Mouse (Mus musculus) midbrain, embryonic 12.5 days (tissue): ENCODE data around the gene Izumo1. TPM values are rescaled to one million over a fixed set of nuclear protein-coding genes. Genes with fewer than 3 reads are reported as not detected.
"Not testable (repeated sequence)": the region's sequence is repeated elsewhere in the genome, so short reads cannot be mapped to it uniquely, and the experiment has no call there.

Experiments
- ATAC-seq: fragments of 200-750 bp; cut with Nextera tagmentation; 2 replicates; pipeline ENCODE4 v1.8.0; 2017; ENCODE audit warnings: low read depth, moderate TSS enrichment, moderate library complexity; ENCODE audit not compliant: low FRiP score
- H3K27ac ChIP-seq: fragments of 300-500 bp; sonication (generic); replicated peaks from 2 replicates; pipeline ENCODE4 v1.5.1; 2016; ENCODE audit warnings: mild to moderate bottlenecking
- H3K27me3 ChIP-seq: fragments of 300-500 bp; sonication (generic); 2 replicates; pipeline ENCODE4 v1.6.1; 2016; ENCODE audit warnings: mild to moderate bottlenecking
- H3K36me3 ChIP-seq: fragments of 300-500 bp; sonication (generic); 2 replicates; pipeline ENCODE4 v1.6.1; 2016
- H3K4me1 ChIP-seq: fragments of 300-500 bp; sonication (generic); 2 replicates; pipeline ENCODE4 v1.6.1; 2016
- H3K4me2 ChIP-seq: fragments of 300-500 bp; sonication (generic); replicated peaks from 2 replicates; pipeline ENCODE4 v1.6.1; 2016; ENCODE audit warnings: mild to moderate bottlenecking, moderate library complexity
- H3K4me3 ChIP-seq: fragments of 300-500 bp; sonication (generic); 2 replicates; pipeline ENCODE4 v1.5.1; 2016; ENCODE audit warnings: mild to moderate bottlenecking
- H3K9ac ChIP-seq: fragments of 300-500 bp; sonication (generic); replicated peaks from 2 replicates; pipeline ENCODE4 v1.6.1; 2016; ENCODE audit warnings: mild to moderate bottlenecking, moderate library complexity
- H3K9me3 ChIP-seq: fragments of 300-500 bp; sonication (generic); 2 replicates; pipeline ENCODE4 v1.6.1; 2016; ENCODE audit warnings: mild to moderate bottlenecking
- WGBS: fragments of 180-500 bp; shearing (Covaris S2); methylation state at CpG from one replicate; pipeline ENCODE4 v1.1.7; 2016; 5-methylcytosine and 5-hydroxymethylcytosine counted together
- polyA plus RNA-seq: library from polyadenylated mRNA; unstranded; fragments of >200 nt; fragmentation: Nextera tagmentation; extraction: Ambion mirVana; gene quantifications from 2 replicates; pipeline ENCODE4 v1.2.1, GENCODE M21; 2016

Izumo1 gene
- polyA plus RNA-seq, 1 experiment from 2014 or later, result 0.18 TPM

GRCm38 (mm10) chr7:45646671-45647070 is 25.1 kb downstream of the Izumo1 start:
- H3K9ac ChIP-seq, result no peak overlapping the region
- H3K4me2 ChIP-seq, result no peak overlapping the region
- H3K36me3 ChIP-seq, result no peaks in the 10 kb centered on the region
- H3K4me1 ChIP-seq, result peaks cover 22% of the 10 kb centered on the region
- no peaks in the 10 kb centered on the region for H3K9me3 ChIP-seq
- WGBS, result 78% methylated on average over 4 of the region's 4 CpGs
- peaks cover 15% of the 10 kb centered on the region; the same call in 1 of the 2 replicates for H3K27me3 ChIP-seq
- no peak for ATAC-seq
- H3K4me3 ChIP-seq, result no peak overlapping the region
- H3K27ac ChIP-seq, result no peak overlapping the region

DNA sequence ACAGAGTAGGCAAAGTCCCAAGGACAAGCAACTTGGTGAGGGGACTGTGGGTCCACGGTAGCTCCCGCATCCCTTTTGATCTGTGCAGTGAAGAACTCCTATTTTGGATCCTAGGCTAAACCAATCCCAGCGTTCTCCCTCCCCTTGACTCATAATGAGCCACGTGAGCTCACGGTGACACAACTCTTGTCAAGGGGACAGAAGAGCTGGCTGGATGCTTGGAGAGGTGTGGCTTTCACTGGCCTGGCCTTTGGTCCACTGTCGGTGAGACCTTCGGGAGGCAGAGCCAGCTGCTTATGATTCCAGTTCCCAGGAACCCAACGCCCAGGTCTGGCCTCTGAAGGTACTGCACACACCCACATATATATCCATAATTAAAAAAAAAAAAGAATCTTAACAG is 27.7 kb downstream of the Izumo1 start:
- Histone ChIP-seq H3K4me2 (no peak overlapping the region), H3K36me3 (no peaks in the 10 kb centered on the region), H3K9ac (no peak overlapping the region), H3K4me3 (no peak overlapping the region), H3K4me1 (peaks cover 7% of the 10 kb centered on the region), H3K27ac (no peak overlapping the region), H3K9me3 (no peaks in the 10 kb centered on the region), H3K27me3 (peaks cover 15% of the 10 kb centered on the region; the same call in 1 of the 2 replicates)
- 85% methylated on average over 8 of the region's 8 CpGs for WGBS
- ATAC-seq, result no peak

- not testable (repeated sequence) for H3K4me2 ChIP-seq, H3K27ac ChIP-seq, ATAC-seq, H3K4me3 ChIP-seq, H3K4me1 ChIP-seq, H3K9ac ChIP-seq, H3K36me3 ChIP-seq, H3K9me3 ChIP-seq
- H3K27me3 ChIP-seq, result peaks cover 12% of the 10 kb centered on the region; the same call in 1 of the 2 replicates
- WGBS, result 96% methylated on average over 20 of the region's 20 CpGs
Measured at GRCm38 (mm10) chr7:45650484-45650883, 28.9 kb downstream of the Izumo1 start.

GRCm38 (mm10) chr7:45654424-45655047 is 32.9 kb downstream of the Izumo1 start:
- Histone ChIP-seq H3K4me1 (peaks cover 14% of the 10 kb centered on the region), H3K36me3 (no peaks in the 10 kb centered on the region), H3K9me3 (no peaks in the 10 kb centered on the region), H3K4me3 (0 out of 2 replicates have a peak overlapping the region, but pooled peaks have one; percentile 4), H3K27me3 (no peaks in the 10 kb centered on the region), H3K4me2 (peak overlapping the region; percentile 28), H3K9ac (no peak overlapping the region), H3K27ac (no peak overlapping the region)
- 29% methylated on average over 17 of the region's 17 CpGs for WGBS
- no peak for ATAC-seq

- H3K9ac ChIP-seq, result no peak overlapping the region
Measured at GRCm38 (mm10) chr7:45660746-45661478, 39.3 kb downstream of the Izumo1 start.

GRCm38 (mm10) chr7:45661702-45662101 is 40.1 kb downstream of the Izumo1 start:
- H3K9ac ChIP-seq, H3K36me3 ChIP-seq, H3K4me1 ChIP-seq, ATAC-seq, H3K27me3 ChIP-seq, H3K4me3 ChIP-seq, H3K4me2 ChIP-seq, H3K27ac ChIP-seq, H3K9me3 ChIP-seq: not testable (repeated sequence)
- WGBS, result 89% methylated on average over 6 of the region's 6 CpGs

More at GRCm38 (mm10) chr7:45660746-45661478, 39.3 kb downstream of the Izumo1 start:
- no peak for ATAC-seq
- H3K27ac ChIP-seq, result no peak overlapping the region
- WGBS, result 86% methylated on average over 11 of the region's 11 CpGs
- peaks cover 7% of the 10 kb centered on the region; the same call in 1 of the 2 replicates for H3K27me3 ChIP-seq
- H3K4me1 ChIP-seq, result 0 out of 2 replicates have a peak, but pooled peaks cover 2% of the 10 kb centered on the region
- H3K4me2 ChIP-seq, result no peak overlapping the region
- no peak overlapping the region for H3K4me3 ChIP-seq
- H3K9me3 ChIP-seq, result no peaks in the 10 kb centered on the region
- H3K36me3 ChIP-seq, result no peaks in the 10 kb centered on the region

DNA sequence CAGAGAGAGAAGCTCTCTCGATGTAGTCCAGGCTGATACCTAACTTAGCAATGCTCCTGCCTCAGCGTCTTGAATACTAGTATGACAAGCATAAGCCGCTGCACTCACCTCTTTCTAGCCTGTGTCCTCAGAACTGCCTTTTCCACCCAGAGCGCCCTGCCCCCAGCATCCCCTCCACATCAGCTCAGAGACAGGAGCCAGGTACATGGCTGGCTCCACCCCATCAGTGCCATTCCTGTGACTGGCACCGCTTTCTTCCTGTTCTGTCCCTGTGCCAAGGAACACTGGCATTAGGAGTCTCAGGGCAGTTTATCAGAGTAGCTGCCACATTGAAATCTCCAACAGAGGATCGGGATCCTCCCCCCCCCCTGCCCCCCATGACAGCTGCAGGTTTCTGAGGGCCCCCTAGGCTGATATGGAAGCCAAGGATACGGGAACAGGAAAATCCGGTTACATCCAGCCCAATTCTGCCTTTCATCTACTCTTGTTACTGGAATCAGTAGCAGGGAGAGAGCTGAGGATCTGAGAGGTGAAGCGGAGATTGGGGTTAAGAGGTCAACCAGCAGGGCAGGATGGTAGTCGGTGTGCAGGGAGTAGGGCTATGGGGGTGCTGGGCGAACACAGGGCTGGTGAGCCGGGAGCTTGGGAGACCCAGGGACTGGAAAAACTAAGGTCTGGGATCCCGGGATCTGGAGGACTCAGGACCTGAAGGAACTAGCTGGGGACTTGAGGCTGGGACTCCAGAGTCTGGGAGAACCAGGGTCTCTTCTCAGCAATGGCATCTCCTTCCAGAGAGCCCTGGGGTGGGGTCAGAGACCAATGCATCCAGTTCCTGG is 43.9 kb downstream of the Izumo1 start:
- no peak overlapping the region for H3K9ac ChIP-seq
- no peaks in the 10 kb centered on the region for H3K9me3 ChIP-seq
- no peak overlapping the region for H3K27ac ChIP-seq
- no peak overlapping the region for H3K4me3 ChIP-seq
- ATAC-seq, result no peak
- WGBS, result 60% methylated on average over 13 of the region's 13 CpGs
- H3K4me1 ChIP-seq, result no peaks in the 10 kb centered on the region
- H3K27me3 ChIP-seq, result peaks cover 7% of the 10 kb centered on the region; the same call in 1 of the 2 replicates
- no peaks in the 10 kb centered on the region for H3K36me3 ChIP-seq
- H3K4me2 ChIP-seq, result no peak overlapping the region

GRCm38 (mm10) chr7:45666161-45666560 is 44.5 kb downstream of the Izumo1 start, which contains the start of gene Fut2:
Gene Fut2 (minus strand): TSS chr7:45666394.
- H3K4me3 ChIP-seq, result no peak within 1 kb of the TSS
- ATAC-seq, result no peak
- H3K9ac ChIP-seq, result no peak within 1 kb of the TSS
- 87% methylated on average over 7 of the region's 7 CpGs for WGBS
- peaks cover 7% of the 10 kb centered on the region; the same call in 1 of the 2 replicates for H3K27me3 ChIP-seq
- H3K9me3 ChIP-seq, result no peaks in the 10 kb centered on the region
- H3K4me2 ChIP-seq, result no peak within 1 kb of the TSS
- H3K36me3 ChIP-seq, result no peaks in the 10 kb centered on the region
- H3K4me1 ChIP-seq, result no peaks in the 10 kb centered on the region
- no peak within 1 kb of the TSS for H3K27ac ChIP-seq

GRCm38 (mm10) chr7:45667761-45668160 is 46.1 kb downstream of the Izumo1 start:
- no peak for ATAC-seq
- Histone ChIP-seq H3K27me3 (peaks cover 10% of the 10 kb centered on the region; the same call in 1 of the 2 replicates), H3K4me1 (no peaks in the 10 kb centered on the region), H3K4me2 (no peak overlapping the region), H3K36me3 (no peaks in the 10 kb centered on the region), H3K9ac (no peak overlapping the region), H3K4me3 (no peak overlapping the region), H3K9me3 (no peaks in the 10 kb centered on the region), H3K27ac (no peak overlapping the region)
- WGBS, result 78% methylated on average over 14 of the region's 14 CpGs

GRCm38 (mm10) chr7:45668921-45669320 is 47.3 kb downstream of the Izumo1 start:
- WGBS, result 96% methylated on average over 9 of the region's 9 CpGs
- Histone ChIP-seq H3K9me3 (no peaks in the 10 kb centered on the region), H3K4me1 (no peaks in the 10 kb centered on the region), H3K27ac (no peak overlapping the region), H3K4me3 (no peak overlapping the region), H3K27me3 (peaks cover 14% of the 10 kb centered on the region; the same call in 1 of the 2 replicates), H3K4me2 (no peak overlapping the region), H3K9ac (no peak overlapping the region), H3K36me3 (no peaks in the 10 kb centered on the region)
- ATAC-seq, result no peak

GRCm38 (mm10) chr7:45677627-45678295 is 56.1 kb downstream of the Izumo1 start:
- 75% methylated on average over 7 of the region's 7 CpGs for WGBS
- ATAC-seq, result no peak
- H3K27me3 ChIP-seq, result 0 out of 2 replicates have a peak, but pooled peaks cover 4% of the 10 kb centered on the region
- H3K27ac ChIP-seq, result no peak overlapping the region
- H3K9ac ChIP-seq, result no peak overlapping the region
- H3K9me3 ChIP-seq, result no peaks in the 10 kb centered on the region
- no peaks in the 10 kb centered on the region for H3K36me3 ChIP-seq
- H3K4me2 ChIP-seq, result no peak overlapping the region
- no peak overlapping the region for H3K4me3 ChIP-seq
- peaks cover 5% of the 10 kb centered on the region; the same call in 1 of the 2 replicates for H3K4me1 ChIP-seq
